Mouse (Mus musculus): ENCODE results near the gene Plk5. TPM values are rescaled to one million over a fixed set of nuclear protein-coding genes. Genes with fewer than 3 reads are reported as not detected.

The Plk5 gene
- polyA plus RNA-seq, 1 experiment: 0.05 TPM

DNA sequence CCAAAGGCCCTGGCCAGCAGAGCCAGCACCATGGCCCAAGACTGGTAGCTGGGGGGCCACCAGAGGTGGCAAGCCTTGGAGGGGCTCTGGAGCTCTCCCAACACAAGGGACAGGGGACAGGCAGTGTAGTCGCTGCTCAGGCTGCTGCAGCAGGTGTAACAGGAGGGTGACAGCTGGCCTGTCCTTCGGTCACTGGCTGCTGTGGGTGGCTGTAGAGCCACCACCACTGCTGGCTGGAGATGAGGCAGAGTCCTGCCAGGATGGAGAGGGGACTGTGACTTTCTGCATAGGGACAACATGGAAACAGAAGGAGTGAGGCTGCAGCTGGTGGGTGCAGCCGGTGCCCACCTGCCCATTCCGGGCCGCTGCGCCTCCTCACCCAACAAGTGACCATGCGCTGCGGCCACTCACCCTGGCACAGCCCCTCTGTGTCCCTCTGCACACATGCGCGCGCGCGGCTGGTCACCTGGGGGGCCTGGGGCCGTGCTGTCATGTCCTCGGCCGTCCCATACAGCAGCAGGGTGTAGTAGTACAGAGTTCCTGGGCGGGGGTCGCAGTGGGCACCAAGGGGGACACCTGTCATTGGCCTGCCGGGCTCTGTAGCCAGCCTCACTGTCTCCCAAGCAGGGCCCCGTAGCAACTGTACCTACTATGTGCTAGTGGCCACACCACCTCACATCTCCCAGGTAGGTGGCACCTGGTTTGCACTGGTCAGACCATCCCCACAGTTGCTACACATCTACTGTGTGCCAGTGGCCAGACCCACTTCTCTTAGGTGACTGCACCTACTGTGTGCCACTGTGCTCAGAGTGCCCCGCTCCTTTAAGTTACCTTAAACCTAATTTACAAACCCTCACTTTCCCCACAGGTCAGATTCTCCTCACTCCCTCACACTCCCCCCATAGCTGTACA is 34.3 kb upstream of the Plk5 start:
- H3K4me2 ChIP-seq (ENCODE audit: low read depth): peak overlapping the region; percentile 74
- no peaks in the 10 kb centered on the region for H3K36me3 ChIP-seq (ENCODE audit: control insufficient read depth, insufficient read depth)
- peaks cover 10% of the 10 kb centered on the region for H3K79me2 ChIP-seq (ENCODE audit: control insufficient read depth, insufficient read depth)
- TF ChIP-seq MYOD1 (IDR thresholded peaks at IDR 0.05; ENCODE audit: control insufficient read depth in 1 of 3, insufficient read length in 2 of 3, low read depth in 2 of 3) (peak in 1 of 3 experiments; percentile 84), TCF3 (IDR thresholded peaks at IDR 0.05; ENCODE audit: insufficient read length, low read depth) (no peak), MYOG (IDR thresholded peaks at IDR 0.05; ENCODE audit: control insufficient read depth in 1 of 3, insufficient read depth in 1 of 3, insufficient read length in 2 of 3, low read depth in 2 of 3) (peak in 1 of 3 experiments; percentile 67)
- H3ac ChIP-seq (ENCODE audit: control insufficient read depth, insufficient read length): no peak overlapping the region
- H3K4me3 ChIP-seq: peak overlapping the region; percentile 44
- H3K27me3 ChIP-seq (ENCODE audit: control insufficient read depth, insufficient read depth, insufficient read length): no peaks in the 10 kb centered on the region

DNA sequence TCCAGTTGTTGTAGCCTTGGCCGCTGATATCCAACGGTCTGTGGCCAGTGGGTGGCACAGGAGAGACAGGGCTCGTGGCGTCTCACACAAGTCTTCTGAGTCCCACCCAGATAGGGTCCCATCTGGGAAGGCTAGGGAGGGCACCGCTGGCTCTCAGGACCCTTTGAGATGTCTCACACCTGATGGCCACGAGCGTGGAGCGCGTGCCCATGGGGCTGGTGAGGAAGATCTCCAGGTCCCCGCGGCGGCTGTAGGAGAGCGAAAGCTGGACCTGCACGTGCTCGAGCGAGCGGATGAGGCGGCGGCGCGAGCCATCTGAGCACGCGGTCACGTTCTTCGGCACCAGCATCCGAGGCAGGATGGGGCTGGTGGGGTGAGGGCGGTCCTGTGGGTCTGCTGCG is 33.4 kb upstream of the Plk5 start:
- H3K27me3 ChIP-seq (ENCODE audit: control insufficient read depth, insufficient read depth, insufficient read length): no peaks in the 10 kb centered on the region
- peak in 1 of 3 experiments; percentile 16 for TF ChIP-seq MYOD1 (IDR thresholded peaks at IDR 0.05; ENCODE audit: control insufficient read depth in 1 of 3, insufficient read length in 2 of 3, low read depth in 2 of 3)
- no peak for TF ChIP-seq POLR2AphosphoS2 (IDR thresholded peaks at IDR 0.05; ENCODE audit: insufficient read length, low read depth)
- TF ChIP-seq POLR2A (IDR thresholded peaks at IDR 0.05; ENCODE audit: insufficient read length, low read depth): peak; percentile 22
- TF ChIP-seq REST (IDR thresholded peaks at IDR 0.05; ENCODE audit: insufficient read depth, insufficient read length): no peak
- no peak for TF ChIP-seq E2F4 (IDR thresholded peaks at IDR 0.05; ENCODE audit: insufficient read depth)
- no peak for TF ChIP-seq TCF12 (IDR thresholded peaks at IDR 0.05; ENCODE audit: insufficient read depth, poor library complexity, severe bottlenecking)
- TF ChIP-seq SRF (IDR thresholded peaks at IDR 0.05; ENCODE audit: control insufficient read depth, insufficient read length, low read depth): no peak
- no peak for TF ChIP-seq TCF3 (IDR thresholded peaks at IDR 0.05; ENCODE audit: insufficient read length, low read depth)
- TF ChIP-seq MAX (IDR thresholded peaks at IDR 0.05; ENCODE audit: low read depth): no peak
- TF ChIP-seq USF1 (IDR thresholded peaks at IDR 0.05; ENCODE audit: low read depth): no peak
- TF ChIP-seq CEBPB (IDR thresholded peaks at IDR 0.05; ENCODE audit: insufficient read depth, poor library complexity, severe bottlenecking): no peak
- no peak for TF ChIP-seq MYOG (IDR thresholded peaks at IDR 0.05; ENCODE audit: control insufficient read depth in 1 of 3, insufficient read depth in 1 of 3, insufficient read length in 2 of 3, low read depth in 2 of 3)

DNA sequence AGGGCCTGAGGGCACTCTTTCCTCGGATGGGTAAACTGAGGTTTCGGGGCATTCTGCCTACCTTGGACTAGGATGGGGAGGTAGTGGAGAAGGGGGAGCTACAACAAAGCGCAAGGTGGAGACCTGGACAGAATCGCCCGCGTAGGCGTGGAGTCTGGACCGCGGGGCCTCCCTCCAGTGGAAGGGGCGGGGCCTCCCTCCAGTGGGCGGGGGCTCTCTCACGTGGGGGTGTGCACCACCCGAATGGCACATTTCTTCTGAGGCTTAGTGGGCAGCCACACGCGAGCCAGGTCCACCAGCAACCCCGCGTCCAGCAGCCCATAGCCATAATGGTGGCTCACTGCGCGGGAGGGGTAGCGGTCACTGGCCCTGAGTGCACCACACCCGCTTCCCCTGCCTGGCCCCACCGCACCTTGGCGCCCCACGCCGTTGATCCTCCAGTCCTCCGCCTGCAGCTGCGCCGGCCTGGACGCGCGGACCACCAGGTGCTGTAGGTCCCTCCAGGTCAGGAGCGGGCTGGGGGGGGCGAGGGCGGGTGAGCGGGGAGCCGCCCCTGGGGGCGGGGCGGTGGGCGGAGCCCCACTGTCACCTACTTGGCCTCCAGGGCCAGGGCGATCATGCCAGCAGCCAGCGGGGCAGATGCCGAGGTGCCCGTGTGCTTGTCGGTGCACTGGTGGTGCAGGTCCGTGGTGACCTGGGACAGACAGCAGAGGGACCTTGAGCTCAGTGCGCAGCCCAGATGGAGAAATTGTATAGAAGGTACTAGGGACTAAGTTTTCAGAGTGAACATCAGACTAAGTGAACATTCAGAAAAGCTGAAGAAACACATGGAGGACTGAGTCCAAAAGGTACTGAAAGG is 32.8 kb upstream of the Plk5 start:
- peak overlapping the region; percentile 74 for H3K4me2 ChIP-seq (ENCODE audit: low read depth)
- H3ac ChIP-seq (ENCODE audit: control insufficient read depth, insufficient read length): peak overlapping the region; percentile 4
- peaks cover 10% of the 10 kb centered on the region for H3K79me2 ChIP-seq (ENCODE audit: control insufficient read depth, insufficient read depth)
- H3K27me3 ChIP-seq (ENCODE audit: control insufficient read depth, insufficient read depth, insufficient read length): no peaks in the 10 kb centered on the region
- peak overlapping the region; percentile 44 for H3K4me3 ChIP-seq
- H3K36me3 ChIP-seq (ENCODE audit: control insufficient read depth, insufficient read depth): no peaks in the 10 kb centered on the region
- TF ChIP-seq MYOG (IDR thresholded peaks at IDR 0.05; ENCODE audit: control insufficient read depth in 1 of 3, insufficient read depth in 1 of 3, insufficient read length in 2 of 3, low read depth in 2 of 3): peak in 1 of 3 experiments; percentile 2
- peak; percentile 54 for TF ChIP-seq POLR2AphosphoS2 (IDR thresholded peaks at IDR 0.05; ENCODE audit: insufficient read length, low read depth)
- peak in 1 of 3 experiments; percentile 13 for TF ChIP-seq MYOD1 (IDR thresholded peaks at IDR 0.05; ENCODE audit: control insufficient read depth in 1 of 3, insufficient read length in 2 of 3, low read depth in 2 of 3)
- TF ChIP-seq POLR2A (IDR thresholded peaks at IDR 0.05; ENCODE audit: insufficient read length, low read depth): peak; percentile 53
- TF ChIP-seq CEBPB (IDR thresholded peaks at IDR 0.05; ENCODE audit: insufficient read depth, poor library complexity, severe bottlenecking): no peak

More for the DNA sequence above, 33.4 kb upstream of the Plk5 start:
- Histone ChIP-seq H3K79me2 (ENCODE audit: control insufficient read depth, insufficient read depth) (peaks cover 10% of the 10 kb centered on the region), H3K36me3 (ENCODE audit: control insufficient read depth, insufficient read depth) (no peaks in the 10 kb centered on the region), H3K4me2 (ENCODE audit: low read depth) (peak overlapping the region; percentile 74), H3ac (ENCODE audit: control insufficient read depth, insufficient read length) (peak overlapping the region; percentile 4), H3K4me3 (peak overlapping the region; percentile 44)

DNA sequence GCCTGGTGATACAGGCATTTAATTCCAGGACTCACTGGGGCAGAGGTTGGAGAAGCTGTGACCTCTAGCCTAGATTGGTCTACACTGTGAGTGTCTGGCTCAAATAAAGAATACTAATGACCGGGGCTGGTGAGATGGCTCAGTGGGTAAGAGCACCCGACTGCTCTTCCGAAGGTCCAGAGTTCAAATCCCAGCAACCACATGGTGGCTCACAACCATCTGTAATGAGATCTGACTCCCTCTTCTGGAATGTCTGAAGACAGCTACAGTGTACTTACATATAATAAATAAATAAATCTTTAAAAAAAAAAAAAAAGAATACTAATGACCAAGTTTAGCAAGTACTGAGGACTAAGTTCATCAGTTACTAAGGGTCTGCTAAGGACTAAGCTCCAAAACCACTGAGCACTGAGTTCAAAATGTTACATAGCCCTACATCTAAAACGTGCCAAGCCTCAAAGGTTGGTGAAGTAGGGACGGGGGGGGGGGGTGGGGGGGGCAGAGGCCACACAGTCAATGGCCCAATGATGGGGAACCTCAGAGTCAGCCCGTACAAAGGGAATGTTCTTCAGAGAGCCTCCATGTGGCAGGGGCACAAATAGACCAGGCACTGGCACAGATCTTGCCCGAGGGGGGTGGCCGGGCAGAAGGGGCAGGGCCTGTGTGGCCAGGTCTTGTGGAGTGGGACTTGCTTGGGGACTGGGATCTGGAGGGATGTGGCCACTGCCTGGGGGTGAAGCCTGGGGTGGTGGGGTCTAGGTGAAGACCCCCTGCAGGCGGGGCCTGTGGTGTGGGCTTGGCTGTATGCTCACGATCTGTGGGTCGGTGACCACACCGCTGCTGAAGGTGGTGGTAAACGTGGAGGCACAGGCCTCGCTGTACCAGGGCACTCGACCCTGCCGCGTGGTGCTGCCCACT is 31.9 kb upstream of the Plk5 start:
- H3ac ChIP-seq (ENCODE audit: control insufficient read depth, insufficient read length): no peak overlapping the region
- H3K4me3 ChIP-seq: peak overlapping the region; percentile 44
- no peaks in the 10 kb centered on the region for H3K27me3 ChIP-seq (ENCODE audit: control insufficient read depth, insufficient read depth, insufficient read length)
- peak overlapping the region; percentile 74 for H3K4me2 ChIP-seq (ENCODE audit: low read depth)
- no peak for TF ChIP-seq TCF12 (IDR thresholded peaks at IDR 0.05; ENCODE audit: insufficient read depth, poor library complexity, severe bottlenecking)
- TF ChIP-seq MYOG (IDR thresholded peaks at IDR 0.05; ENCODE audit: control insufficient read depth in 1 of 3, insufficient read depth in 1 of 3, insufficient read length in 2 of 3, low read depth in 2 of 3): no peak
- no peak for TF ChIP-seq MYOD1 (IDR thresholded peaks at IDR 0.05; ENCODE audit: control insufficient read depth in 1 of 3, insufficient read length in 2 of 3, low read depth in 2 of 3)
- no peak for TF ChIP-seq E2F4 (IDR thresholded peaks at IDR 0.05; ENCODE audit: insufficient read depth)
- TF ChIP-seq POLR2A (IDR thresholded peaks at IDR 0.05; ENCODE audit: insufficient read length, low read depth): no peak
- TF ChIP-seq TCF3 (IDR thresholded peaks at IDR 0.05; ENCODE audit: insufficient read length, low read depth): no peak
- no peak for TF ChIP-seq SRF (IDR thresholded peaks at IDR 0.05; ENCODE audit: control insufficient read depth, insufficient read length, low read depth)
- H3K79me2 ChIP-seq (ENCODE audit: control insufficient read depth, insufficient read depth): peaks cover 8% of the 10 kb centered on the region
- no peaks in the 10 kb centered on the region for H3K36me3 ChIP-seq (ENCODE audit: control insufficient read depth, insufficient read depth)

Data from myocyte (in vitro differentiated cells).